9 mouse cellular contexts compared by ENCODE assay signal in the genomic region with DNA sequence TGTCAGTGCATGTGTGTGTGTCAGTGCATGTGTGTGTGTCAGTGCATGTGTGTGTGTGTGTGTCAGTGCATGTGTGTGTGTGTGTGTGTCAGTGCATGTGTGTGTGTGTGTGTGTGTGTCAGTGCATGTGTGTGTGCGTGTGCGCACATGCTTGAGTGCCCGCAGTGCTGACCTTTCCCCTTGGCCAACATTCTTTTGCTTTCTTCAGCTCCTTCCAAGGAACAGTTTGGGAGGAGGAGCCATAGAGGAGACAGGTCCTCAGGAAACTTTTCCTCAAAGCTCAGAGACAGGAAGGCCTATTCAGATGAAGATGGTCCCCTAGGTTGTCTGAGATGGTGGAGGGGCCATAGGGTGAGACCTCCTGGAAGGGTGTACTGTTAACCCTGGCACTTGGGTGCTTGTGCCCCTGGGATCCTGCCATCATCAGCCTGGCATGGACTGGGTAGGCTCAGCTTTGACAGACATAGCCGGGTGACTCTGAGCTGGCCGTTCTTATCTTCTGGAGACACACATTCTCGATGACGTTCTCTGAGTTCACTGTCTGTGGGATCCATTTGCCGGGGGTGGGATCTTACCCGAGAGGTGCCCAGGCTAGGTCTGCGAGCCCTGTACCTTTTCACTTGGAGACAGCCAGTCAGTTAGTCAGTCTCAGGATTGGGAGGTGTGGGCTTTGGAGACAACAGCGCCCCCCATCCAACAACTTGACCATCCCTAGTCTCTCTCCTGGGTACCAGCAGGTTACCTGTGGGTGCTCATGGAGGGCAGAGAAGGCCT. TPM values are rescaled to one million over a fixed set of nuclear protein-coding genes. Genes with fewer than 3 reads are reported as not detected.
DNase-seq lines count a peak whose midpoint lies in the region; ATAC-seq lines count a peak whose summit lies in the region.
"Had no signal": no experiment of that assay in that cellular context is flagged by ENCODE, and none has a peak within 500 bp of the region (broad histone marks: within the 10 kb centered on the region; RNA-seq: fewer than 3 reads in every experiment).

No protein-coding gene starts in this region.

- no peaks in the 10 kb centered on the region for H3K27me3 ChIP-seq in heart, embryonic 11.5 days (ENCODE audit: control insufficient read depth, insufficient read depth, low read length)
- no peaks in the 10 kb centered on the region for H3K27me3 ChIP-seq in intestine, embryonic 16.5 days (replicated peaks; ENCODE audit: control insufficient read depth, insufficient read depth, low read length)
- no peaks in the 10 kb centered on the region for H3K27me3 ChIP-seq in liver, embryonic 15.5 days
- H3K27me3 ChIP-seq in forebrain, embryonic 14.5 days (replicated peaks; ENCODE audit: control insufficient read depth, insufficient read depth, low read length), result no peaks in the 10 kb centered on the region
- H3K27me3 ChIP-seq: limb, embryonic 15.5 days had no signal

- H3K4me1 ChIP-seq in heart, embryonic 11.5 days (ENCODE audit: control insufficient read depth, insufficient read depth, low read length), result peaks cover 40% of the 10 kb centered on the region
- peaks cover 15% of the 10 kb centered on the region; the same call in 1 of the 2 replicates for H3K4me1 ChIP-seq in brown adipose tissue, adult 24 weeks (ENCODE audit: control insufficient read depth, insufficient read depth, insufficient read length, low read length)
- H3K4me1 ChIP-seq in intestine, embryonic 16.5 days (ENCODE audit: control insufficient read depth, insufficient read depth, low read length), result peaks cover 20% of the 10 kb centered on the region
- peaks cover 70% of the 10 kb centered on the region for H3K4me1 ChIP-seq in liver, embryonic 15.5 days (replicated peaks)
- no peaks in the 10 kb centered on the region for H3K4me1 ChIP-seq in forebrain, embryonic 14.5 days (ENCODE audit: control insufficient read depth, insufficient read depth, low read length)

- H3K4me3 ChIP-seq in heart, embryonic 11.5 days (ENCODE audit: low read depth, low read length), result no peak overlapping the region
- no peak overlapping the region for H3K4me3 ChIP-seq in brown adipose tissue, adult 24 weeks (ENCODE audit: insufficient read depth, low read depth, low read length)
- H3K4me3 ChIP-seq in intestine, embryonic 16.5 days (ENCODE audit: low read length), result no peak overlapping the region
- H3K4me3 ChIP-seq in liver, embryonic 15.5 days (replicated peaks), result no peak overlapping the region; the same call in 1 of the 2 replicates
- no peak overlapping the region for H3K4me3 ChIP-seq in forebrain, embryonic 14.5 days (ENCODE audit: low read depth, low read length)
- H3K4me3 ChIP-seq: limb, embryonic 15.5 days had no signal

- no peak for ATAC-seq in heart, embryonic 11.5 days (replicated peaks; ENCODE audit: insufficient number of reproducible peaks, low FRiP score, low TSS enrichment)
- ATAC-seq in intestine, embryonic 16.5 days, result peak; percentile 34; the same call in 1 of the 2 replicates
- peak; percentile 78 for ATAC-seq in liver, embryonic 15.5 days (ENCODE audit: insufficient read depth)
- no peak for ATAC-seq in forebrain, embryonic 14.5 days

- peak overlapping the region; percentile 46 for H3K27ac ChIP-seq in heart, embryonic 11.5 days (ENCODE audit: low read depth, low read length)
- H3K27ac ChIP-seq in brown adipose tissue, adult 24 weeks (replicated peaks; ENCODE audit: low read depth, low read length), result peak overlapping the region; percentile 48
- peak overlapping the region; percentile 77 for H3K27ac ChIP-seq in intestine, embryonic 16.5 days (ENCODE audit: low read length)
- peak overlapping the region; percentile 66 for H3K27ac ChIP-seq in liver, embryonic 15.5 days (replicated peaks)
- no peak overlapping the region for H3K27ac ChIP-seq in forebrain, embryonic 14.5 days (ENCODE audit: low read depth, low read length)

- no peaks in the 10 kb centered on the region for H3K36me3 ChIP-seq in heart, embryonic 11.5 days (ENCODE audit: control insufficient read depth, insufficient read depth, low read length)
- no peaks in the 10 kb centered on the region for H3K36me3 ChIP-seq in intestine, embryonic 16.5 days (ENCODE audit: control insufficient read depth, insufficient read depth, low read length)
- no peaks in the 10 kb centered on the region for H3K36me3 ChIP-seq in liver, embryonic 15.5 days (replicated peaks)
- H3K36me3 ChIP-seq in forebrain, embryonic 14.5 days (ENCODE audit: control insufficient read depth, insufficient read depth, low read length), result 0 out of 2 replicates have a peak, but pooled peaks cover under 1% of the 10 kb centered on the region

- DNase-seq in heart, adult 9 months (ENCODE audit: low spot score in 2 of 2), result no peak
- DNase-seq in forebrain, embryonic 14.5 days (ENCODE audit: low spot score), result no peak
- no peak for DNase-seq in right cerebral cortex, adult 2 months (ENCODE audit: low spot score in 2 of 2)
- no peak for DNase-seq in left cerebral cortex, postnatal 36 days (ENCODE audit: low spot score in 2 of 2)

- no peaks in the 10 kb centered on the region for H3K9me3 ChIP-seq in heart, embryonic 11.5 days (replicated peaks; ENCODE audit: control insufficient read depth, low read length)
- no peaks in the 10 kb centered on the region for H3K9me3 ChIP-seq in intestine, embryonic 16.5 days (ENCODE audit: control insufficient read depth, low read length)
- H3K9me3 ChIP-seq in liver, embryonic 15.5 days (replicated peaks), result no peaks in the 10 kb centered on the region
- no peaks in the 10 kb centered on the region for H3K9me3 ChIP-seq in forebrain, embryonic 14.5 days (replicated peaks; ENCODE audit: control insufficient read depth, low read length)
- H3K9me3 ChIP-seq: limb, embryonic 15.5 days had no signal

- peak overlapping the region; percentile 4; the same call in 1 of the 2 replicates for H3K4me2 ChIP-seq in heart, embryonic 11.5 days
- peak overlapping the region; percentile 24; the same call in 1 of the 2 replicates for H3K4me2 ChIP-seq in intestine, embryonic 16.5 days (ENCODE audit: low read depth, low read length)
- H3K4me2 ChIP-seq in liver, embryonic 15.5 days, result peak overlapping the region; percentile 51
- H3K4me2 ChIP-seq in forebrain, embryonic 14.5 days (ENCODE audit: low read length), result no peak overlapping the region
- H3K4me2 ChIP-seq: limb, embryonic 15.5 days had no signal

- intact Hi-C loops in left cerebral cortex, postnatal 36 days (cut with DNase I), result no loop called here

- 66% methylated on average over 11 of the region's 11 CpGs for WGBS in heart, embryonic 11.5 days (ENCODE audit: insufficient replicate concordance)
- 60% methylated on average over 11 of the region's 11 CpGs for WGBS in intestine, embryonic 16.5 days
- 40% methylated on average over 11 of the region's 11 CpGs for WGBS in liver, embryonic 15.5 days (ENCODE audit: insufficient replicate concordance)
- 94% methylated on average over 11 of the region's 11 CpGs for WGBS in forebrain, embryonic 14.5 days

- peak overlapping the region; percentile 39; the same call in 1 of the 2 replicates for H3K9ac ChIP-seq in heart, embryonic 11.5 days (ENCODE audit: low read depth, low read length)
- H3K9ac ChIP-seq in intestine, embryonic 16.5 days (ENCODE audit: low read depth, low read length), result peak overlapping the region; percentile 30; the same call in 1 of the 2 replicates
- peak overlapping the region; percentile 18; the same call in 1 of the 2 replicates for H3K9ac ChIP-seq in liver, embryonic 15.5 days
- H3K9ac ChIP-seq in forebrain, embryonic 14.5 days (ENCODE audit: low read length), result no peak overlapping the region
- H3K9ac ChIP-seq: limb, embryonic 15.5 days had no signal

RNA-seq across cellular contexts. Expression of a gene that starts 11.5 kb away (rescaled TPM):
- 7.7 and 8.8 TPM in 2 replicates for polyA plus RNA-seq in heart, embryonic 11.5 days (2014; fragmentation: Nextera tagmentation; extraction: Ambion mirVana)
- polyA plus RNA-seq in brown adipose tissue, adult 24 weeks (2012; ENCODE audit: insufficient read depth, insufficient read length, missing spikeins), result 23.1 and 44.9 TPM in 2 replicates
- 17.5 and 19.9 TPM in 2 replicates for polyA plus RNA-seq in intestine, embryonic 16.5 days (2015; fragmentation: Nextera tagmentation; extraction: Ambion mirVana)
- 11.6 and 12.4 TPM in 2 replicates for polyA plus RNA-seq in liver, embryonic 15.5 days (2015; fragmentation: Nextera tagmentation; extraction: Ambion mirVana)
- polyA plus RNA-seq in forebrain, embryonic 14.5 days (2014; fragmentation: Nextera tagmentation; extraction: Ambion mirVana), result 4.9 and 7.0 TPM in 2 replicates
- 10 to 100 TPM in 1 of 2 experiments, 1 to 10 TPM in 1; 4.8 to 11.0 TPM for total RNA-seq in left cerebral cortex, postnatal 36 days (2021)

RNA-seq across cellular contexts. Expression of a gene that starts 17.6 kb away (rescaled TPM):
- 5.8 and 9.0 TPM in 2 replicates for polyA plus RNA-seq in heart, embryonic 11.5 days (2014; fragmentation: Nextera tagmentation; extraction: Ambion mirVana)
- 18.4 and 23.6 TPM in 2 replicates for polyA plus RNA-seq in brown adipose tissue, adult 24 weeks (2012; ENCODE audit: insufficient read depth, insufficient read length, missing spikeins)
- polyA plus RNA-seq in intestine, embryonic 16.5 days (2015; fragmentation: Nextera tagmentation; extraction: Ambion mirVana), result 41.1 and 47.6 TPM in 2 replicates
- 10.0 and 11.7 TPM in 2 replicates for polyA plus RNA-seq in liver, embryonic 15.5 days (2015; fragmentation: Nextera tagmentation; extraction: Ambion mirVana)
- polyA plus RNA-seq in forebrain, embryonic 14.5 days (2014; fragmentation: Nextera tagmentation; extraction: Ambion mirVana), result 1.4 and 1.9 TPM in 2 replicates
- total RNA-seq in left cerebral cortex, postnatal 36 days (2021), result 1 to 10 TPM; 2.9 to 4.5 TPM

RNA-seq across cellular contexts. Expression of a gene that starts 30.9 kb away (rescaled TPM):
- 10.6 and 12.1 TPM in 2 replicates for polyA plus RNA-seq in heart, embryonic 11.5 days (2014; fragmentation: Nextera tagmentation; extraction: Ambion mirVana)
- 52.8 and 58.3 TPM in 2 replicates for polyA plus RNA-seq in brown adipose tissue, adult 24 weeks (2012; ENCODE audit: insufficient read depth, insufficient read length, missing spikeins)
- 11.2 and 11.8 TPM in 2 replicates for polyA plus RNA-seq in intestine, embryonic 16.5 days (2015; fragmentation: Nextera tagmentation; extraction: Ambion mirVana)
- polyA plus RNA-seq in liver, embryonic 15.5 days (2015; fragmentation: Nextera tagmentation; extraction: Ambion mirVana), result 3.6 and 3.7 TPM in 2 replicates
- 14.0 and 15.7 TPM in 2 replicates for polyA plus RNA-seq in forebrain, embryonic 14.5 days (2014; fragmentation: Nextera tagmentation; extraction: Ambion mirVana)
- total RNA-seq in left cerebral cortex, postnatal 36 days (2021), result 10 to 100 TPM; 13.3 to 18.0 TPM

RNA-seq across cellular contexts. Expression of a gene that starts 33.1 kb away (rescaled TPM):
- 0.66 and 0.92 TPM in 2 replicates for polyA plus RNA-seq in heart, embryonic 11.5 days (2014; fragmentation: Nextera tagmentation; extraction: Ambion mirVana)
- 8.8 and 22.5 TPM in 2 replicates for polyA plus RNA-seq in brown adipose tissue, adult 24 weeks (2012; ENCODE audit: insufficient read depth, insufficient read length, missing spikeins)
- 0.21 and 0.26 TPM in 2 replicates for polyA plus RNA-seq in intestine, embryonic 16.5 days (2015; fragmentation: Nextera tagmentation; extraction: Ambion mirVana)
- 0.12 TPM in 2 replicates for polyA plus RNA-seq in liver, embryonic 15.5 days (2015; fragmentation: Nextera tagmentation; extraction: Ambion mirVana)
- polyA plus RNA-seq in forebrain, embryonic 14.5 days (2014; fragmentation: Nextera tagmentation; extraction: Ambion mirVana), result 2.0 and 2.3 TPM in 2 replicates
- total RNA-seq in left cerebral cortex, postnatal 36 days (2021), result 1 to 10 TPM; 4.6 to 5.0 TPM

Comparison
In these comparisons a context has a peak if more than half of its experiments do, and no peak if none do; other contexts are left out.
1. ATAC-seq: peak in intestine, embryonic 16.5 days (single experiment) and liver, embryonic 15.5 days (single experiment); none in heart, embryonic 11.5 days (single experiment) and forebrain, embryonic 14.5 days (single experiment).